Mouse (Mus musculus): Measurements from ENCODE around the gene Cpd. TPM values are rescaled to one million over a fixed set of nuclear protein-coding genes. Genes with fewer than 3 reads are reported as not detected.
"Not testable (repeated sequence)": the region's sequence is repeated elsewhere in the genome, so short reads cannot be mapped to it uniquely, and the experiment has no call there.

Gene Cpd
- total RNA-seq, 2 experiments from 2014 or later, result 70.3 to 75.0 TPM

DNA sequence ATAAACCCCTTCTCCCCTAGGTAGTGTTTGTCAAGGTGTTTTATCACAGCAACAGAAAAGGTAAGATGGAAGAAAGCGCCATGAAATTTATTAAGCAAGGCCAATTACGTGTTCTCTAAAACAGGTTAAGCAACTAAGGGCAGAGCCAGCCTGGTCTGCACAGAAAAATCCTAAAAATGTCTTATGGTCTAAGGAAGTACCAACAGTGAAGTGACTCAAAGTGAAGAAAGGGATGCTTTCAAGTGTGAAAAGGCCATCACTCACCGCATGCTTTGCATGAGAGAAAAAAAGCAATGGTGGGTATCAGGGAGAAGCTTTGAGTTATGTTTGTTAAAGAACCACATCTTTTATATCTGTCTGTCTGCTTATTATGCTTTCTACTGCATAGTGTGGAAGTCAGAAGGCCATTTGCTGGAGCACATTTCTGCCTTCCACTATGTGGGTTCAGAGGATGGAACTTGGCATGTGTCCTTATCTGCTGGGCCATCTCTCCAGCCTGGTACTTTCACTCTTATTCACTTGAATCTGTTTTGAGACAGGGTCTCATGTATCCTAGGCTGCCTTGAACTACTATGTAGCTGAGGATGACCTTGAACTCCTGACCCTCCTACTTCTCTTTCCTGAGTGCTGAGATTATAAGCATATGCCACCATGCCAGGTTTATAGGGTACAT is 39.7 kb downstream of the Cpd start:
- intact Hi-C loops (cut with DNase I), result no loop called here
- no peak for DNase-seq (ENCODE audit: extremely low spot score in 1 of 2, low spot score in 2 of 2)

DNA sequence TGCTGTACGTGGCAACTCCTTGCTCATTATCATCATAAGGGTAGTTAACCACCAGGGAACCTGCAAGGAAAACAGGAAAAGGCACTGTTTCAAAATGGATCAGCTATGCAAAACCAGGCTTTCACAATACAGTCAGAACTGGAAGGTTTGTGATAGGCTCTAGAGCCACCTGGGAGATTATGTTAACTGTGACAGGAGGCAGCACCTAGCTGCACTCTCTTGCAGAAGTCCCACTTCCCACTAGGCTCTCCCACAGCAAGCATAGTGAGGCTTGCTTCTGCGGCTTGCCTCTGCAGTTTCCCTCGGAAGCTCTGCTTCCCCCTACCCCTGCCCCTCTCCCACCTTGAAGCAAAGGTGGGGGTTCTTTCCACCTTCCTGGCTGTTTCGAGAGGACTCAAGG is 40.8 kb downstream of the Cpd start:
- no peak for DNase-seq (ENCODE audit: extremely low spot score in 1 of 2, low spot score in 2 of 2)
- intact Hi-C loops (cut with DNase I), result no loop called here

DNA sequence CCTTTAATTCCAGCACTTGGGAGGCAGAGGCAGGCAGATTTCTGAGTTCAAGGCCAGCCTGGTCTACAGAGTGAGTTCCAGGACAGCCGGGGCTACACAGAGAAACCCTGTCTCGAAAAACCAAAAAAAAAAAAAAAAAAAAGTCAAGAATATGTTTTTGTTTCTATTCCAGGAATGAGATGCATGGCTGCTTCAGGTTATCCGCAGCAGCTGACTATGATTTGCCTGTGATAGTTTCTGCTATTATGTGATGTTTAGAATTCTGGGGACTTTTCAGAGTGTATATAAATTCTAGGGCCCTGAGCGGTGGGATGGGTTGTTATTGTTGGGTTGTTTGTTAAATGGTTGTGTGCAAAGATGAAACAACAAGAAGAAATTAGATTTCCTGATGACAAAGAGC is 41.7 kb downstream of the Cpd start:
- intact Hi-C loops (cut with DNase I); DNase-seq (ENCODE audit: extremely low spot score in 1 of 2, low spot score in 2 of 2): not testable (repeated sequence)

DNA sequence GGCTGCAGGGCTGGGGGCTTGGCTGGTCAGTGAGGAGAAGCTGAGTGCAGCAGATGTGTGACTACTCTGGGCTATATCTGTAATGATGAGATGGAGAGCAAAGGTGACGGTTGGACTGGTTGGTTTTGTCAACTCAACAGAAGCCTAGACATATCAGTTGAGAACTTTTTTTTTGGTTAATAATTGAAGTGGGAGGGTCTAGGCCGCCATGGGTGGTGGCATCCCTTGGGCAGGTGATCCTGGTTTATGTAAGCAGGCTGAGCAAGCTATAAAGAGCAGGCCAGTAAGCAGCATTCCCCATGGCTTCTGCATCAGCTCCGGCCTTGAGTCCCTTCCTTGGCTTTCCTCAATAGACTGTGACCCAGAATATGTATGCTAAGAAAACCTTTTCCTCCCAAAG is 43.6 kb downstream of the Cpd start:
- intact Hi-C loops (cut with DNase I), result no loop called here
- no peak for DNase-seq (ENCODE audit: extremely low spot score in 1 of 2, low spot score in 2 of 2)

DNA sequence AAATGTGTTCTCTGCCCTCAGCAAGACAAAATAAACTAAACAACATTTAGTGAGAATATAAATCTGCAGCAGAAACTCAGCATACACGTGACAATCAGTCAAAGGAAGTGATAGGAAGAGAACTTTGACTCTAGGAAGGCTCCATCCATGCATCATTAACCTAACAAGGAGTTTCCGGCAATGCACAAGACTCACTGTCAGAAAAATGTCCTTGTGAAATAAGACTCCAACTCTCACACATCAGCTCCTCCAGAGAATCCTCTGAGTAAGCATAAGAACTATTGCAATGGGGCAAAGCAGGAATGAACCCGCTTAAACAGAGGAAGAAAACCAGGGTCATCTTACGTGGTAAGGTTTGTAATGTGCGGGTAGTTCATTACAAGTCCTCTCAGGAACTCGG is 49.6 kb downstream of the Cpd start:
- no peak for DNase-seq (ENCODE audit: extremely low spot score in 1 of 2, low spot score in 2 of 2)
- intact Hi-C loops (cut with DNase I), result no loop called here

DNA sequence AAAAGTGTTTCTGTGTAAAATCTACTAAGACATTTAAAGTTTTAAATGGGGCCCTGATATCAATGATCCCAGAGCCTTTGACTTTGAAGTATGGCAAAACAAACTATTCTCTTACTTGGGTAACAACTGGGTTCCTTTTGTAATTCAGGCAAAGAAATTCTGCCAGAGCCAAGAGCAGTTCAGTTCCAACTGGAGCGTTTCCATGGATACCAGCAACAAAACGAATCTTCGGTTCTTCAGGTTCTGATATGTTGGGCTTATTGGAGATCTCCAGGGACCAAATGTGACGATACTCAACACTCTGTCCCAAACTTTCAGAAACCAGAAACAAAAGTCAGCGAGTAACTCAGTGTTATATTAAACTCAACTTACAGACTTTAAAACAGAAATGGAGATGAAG is 51.5 kb downstream of the Cpd start:
- intact Hi-C loops (cut with DNase I), result no loop called here
- no peak for DNase-seq (ENCODE audit: extremely low spot score in 1 of 2, low spot score in 2 of 2)

DNA sequence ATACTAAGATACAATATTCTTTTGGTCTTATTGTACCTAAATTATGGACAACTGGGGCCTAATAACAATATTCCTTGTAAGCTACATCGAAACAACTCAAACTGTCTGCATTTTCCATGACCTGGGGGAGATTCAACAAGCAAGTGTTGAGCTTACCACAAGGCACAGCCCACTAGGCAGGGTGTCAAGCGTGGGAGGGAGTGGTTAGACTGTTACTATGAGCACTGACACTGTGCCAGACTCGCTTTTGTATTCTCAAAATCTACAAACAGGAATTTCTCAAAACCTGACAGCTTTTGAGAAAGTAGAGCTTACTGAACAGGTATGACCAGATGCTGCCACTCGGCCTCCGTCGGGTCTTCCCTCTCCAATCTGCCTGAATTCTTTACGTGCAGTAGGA is 55.5 kb downstream of the Cpd start:
- DNase-seq (ENCODE audit: extremely low spot score in 1 of 2, low spot score in 2 of 2), result no peak
- intact Hi-C loops (cut with DNase I), result no loop called here

DNA sequence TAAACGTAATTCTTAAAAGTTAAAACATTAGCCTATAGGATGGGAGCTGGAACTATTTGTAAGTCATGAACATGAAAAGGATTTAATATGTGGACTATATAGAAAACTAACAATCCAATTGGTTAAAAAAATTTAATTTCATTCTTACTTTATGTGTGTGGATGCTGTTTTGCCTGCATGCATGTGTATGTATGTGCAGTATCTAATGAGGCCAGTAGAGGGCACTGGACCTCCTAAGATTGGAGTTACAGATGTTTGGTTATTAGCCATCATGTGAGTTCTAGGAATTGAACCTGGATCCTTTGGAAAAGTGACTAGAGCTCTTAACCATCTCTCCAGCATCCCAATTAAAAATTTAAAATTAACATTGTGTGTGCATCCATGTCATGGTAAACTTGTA is 57.6 kb downstream of the Cpd start:
- intact Hi-C loops (cut with DNase I), result loop anchor here (5.0 kb wide), 2 partner anchors 103 to 158 kb away; no protein-coding TSS in a partner anchor
- DNase-seq (ENCODE audit: extremely low spot score in 1 of 2, low spot score in 2 of 2), result peak; percentile 24 to 37

DNA sequence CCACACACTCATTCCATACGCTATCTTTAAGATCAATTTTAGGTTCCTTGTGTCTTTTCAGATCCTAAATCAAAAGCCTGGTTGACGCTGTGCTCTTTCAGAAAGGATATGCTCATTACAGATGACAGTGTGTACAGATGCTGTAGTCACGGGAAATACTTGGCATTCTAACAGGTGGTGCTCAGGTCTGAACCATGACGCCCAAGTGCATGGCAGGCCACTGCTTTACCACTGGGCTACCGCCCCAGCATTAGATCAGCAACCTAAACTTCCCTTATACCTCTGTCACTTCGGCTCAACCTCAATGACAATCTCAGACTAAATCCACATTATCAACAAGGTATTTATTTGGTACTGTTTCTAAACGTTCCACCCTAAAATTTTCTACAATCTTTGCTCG is 71.3 kb downstream of the Cpd start:
- intact Hi-C loops (cut with DNase I), result no loop called here
- no peak for DNase-seq (ENCODE audit: extremely low spot score in 1 of 2, low spot score in 2 of 2)

DNA sequence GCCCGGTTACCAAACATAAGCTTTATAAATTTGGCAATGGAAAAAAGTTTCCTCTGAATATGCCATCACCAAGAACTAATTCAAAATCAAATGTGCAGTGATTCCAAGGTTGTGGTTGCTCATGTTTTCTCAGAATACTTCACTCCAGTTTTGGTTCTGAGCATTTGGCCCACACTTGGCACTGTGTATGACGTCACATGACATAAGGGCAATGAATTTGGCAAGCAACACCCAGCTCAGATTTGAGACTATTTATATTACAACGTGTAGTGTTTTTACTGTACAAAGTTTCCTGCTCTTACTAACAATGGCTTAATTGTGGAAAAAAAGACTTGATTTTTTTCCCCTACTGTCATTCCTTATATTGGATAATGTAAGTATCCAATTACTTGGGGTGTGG is 73.0 kb downstream of the Cpd start:
- intact Hi-C loops (cut with DNase I), result no loop called here
- DNase-seq (ENCODE audit: extremely low spot score in 1 of 2, low spot score in 2 of 2), result no peak

DNA sequence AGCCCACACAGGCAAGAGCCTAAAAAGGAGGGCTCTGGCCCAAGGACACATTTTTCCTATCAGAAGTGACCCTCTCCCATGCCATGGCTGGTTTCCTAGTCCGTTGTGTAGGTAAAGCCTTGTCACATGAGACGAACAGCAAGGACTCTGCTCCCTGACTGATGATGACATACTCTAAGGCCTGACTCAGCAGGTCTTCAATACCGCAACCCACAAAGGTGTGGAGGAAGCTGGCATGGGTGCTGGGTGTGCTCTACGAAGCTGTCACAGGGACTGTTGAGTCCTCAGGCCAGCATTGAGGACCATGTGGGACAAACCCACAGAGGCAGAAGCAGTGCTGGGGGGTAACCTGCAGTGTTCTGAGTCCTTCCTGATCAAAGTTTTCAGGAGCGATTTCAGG is 76.3 kb downstream of the Cpd start:
- no peak for DNase-seq (ENCODE audit: extremely low spot score in 1 of 2, low spot score in 2 of 2)
- intact Hi-C loops (cut with DNase I), result no loop called here

DNA sequence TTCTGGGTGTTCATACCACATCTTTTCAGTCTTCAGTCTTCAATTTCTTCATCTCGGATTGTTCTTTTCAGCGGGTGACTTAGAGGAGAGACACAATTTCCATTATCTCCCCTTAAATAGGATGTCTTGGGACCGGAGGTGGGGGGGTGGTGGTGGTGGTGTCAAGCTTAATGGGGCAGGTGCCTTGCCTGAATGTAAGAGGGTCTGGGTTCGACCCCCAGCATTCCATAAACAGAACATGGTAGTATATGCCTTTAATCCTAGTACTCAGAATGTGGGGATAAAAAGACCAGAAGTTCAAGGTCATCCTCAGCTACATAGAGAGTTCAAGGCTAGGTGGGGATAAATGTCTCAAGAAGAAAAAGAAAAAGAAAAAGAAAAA is 83.1 kb downstream of the Cpd start:
- intact Hi-C loops (cut with DNase I), result loop anchor here (2.0 to 5.0 kb wide), 2 partner anchors 86 to 109 kb away; partner anchors contain the start of gene Trarg1

DNA sequence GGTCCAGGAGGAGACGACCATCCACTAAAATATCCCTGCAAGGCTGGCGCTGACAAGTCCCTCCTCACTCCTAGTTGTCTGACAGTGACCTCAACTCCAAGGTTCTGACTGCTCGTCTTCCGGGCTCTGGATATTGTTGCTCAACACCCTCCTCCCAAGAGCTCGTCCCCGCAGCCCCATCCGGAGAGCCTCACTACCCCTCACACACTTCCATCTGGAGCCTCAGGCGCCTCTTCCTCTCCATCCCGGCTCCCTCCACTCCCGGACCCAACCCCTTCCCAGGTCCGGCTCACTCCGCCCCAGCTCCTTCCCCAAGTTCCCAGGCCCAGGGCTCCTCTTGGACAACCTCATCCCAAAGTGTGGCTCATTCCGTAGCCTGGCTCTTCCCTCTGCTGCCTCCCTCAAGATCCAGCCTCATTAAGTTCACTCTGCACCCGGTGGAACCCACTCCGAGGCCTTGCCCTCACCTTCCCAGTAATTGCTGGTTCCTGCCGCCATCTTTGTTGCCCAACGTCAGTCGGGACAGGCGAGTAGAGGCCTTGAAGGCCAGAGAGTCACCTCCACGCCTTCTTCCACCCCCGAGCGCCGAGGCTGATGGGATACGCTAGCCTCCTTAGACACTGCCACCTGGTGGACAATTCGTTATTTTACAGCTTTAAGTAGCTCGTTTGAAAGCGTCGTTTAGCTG is 83.6 kb downstream of the Cpd start, which contains the start of gene Gosr1:
TSS of gene Gosr1 (minus strand) at position 527 of the 688 bp plus-strand sequence.
- peak; percentile 94 for DNase-seq (ENCODE audit: extremely low spot score in 1 of 2, low spot score in 2 of 2)
- intact Hi-C loops (cut with DNase I), result loop anchor here (2.0 to 5.0 kb wide), 2 partner anchors 86 to 108 kb away; partner anchors contain the start of gene Trarg1

More for the DNA sequence above, 83.1 kb downstream of the Cpd start:
- no peak for DNase-seq (ENCODE audit: extremely low spot score in 1 of 2, low spot score in 2 of 2)

DNA sequence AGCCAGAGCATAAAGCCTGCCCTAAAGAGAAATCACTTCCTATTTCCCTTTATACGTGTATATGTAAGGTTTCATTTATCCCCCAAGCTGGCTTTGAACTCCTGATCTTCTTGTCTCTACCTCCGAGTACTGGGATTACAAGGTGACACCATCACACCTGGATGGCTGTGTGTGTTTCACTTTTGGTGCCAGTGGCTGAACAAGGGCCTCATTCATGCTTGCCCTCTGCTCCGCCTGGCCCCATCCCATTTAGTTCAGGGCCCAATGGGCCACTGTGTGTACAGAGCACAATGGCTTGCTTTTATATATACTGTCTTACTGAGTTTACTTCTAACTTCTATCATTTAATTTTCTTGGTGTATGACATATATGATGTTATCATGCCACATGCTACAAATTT is 94.5 kb downstream of the Cpd start:
- DNase-seq (ENCODE audit: extremely low spot score in 1 of 2, low spot score in 2 of 2), result no peak
- intact Hi-C loops (cut with DNase I), result no loop called here

DNA sequence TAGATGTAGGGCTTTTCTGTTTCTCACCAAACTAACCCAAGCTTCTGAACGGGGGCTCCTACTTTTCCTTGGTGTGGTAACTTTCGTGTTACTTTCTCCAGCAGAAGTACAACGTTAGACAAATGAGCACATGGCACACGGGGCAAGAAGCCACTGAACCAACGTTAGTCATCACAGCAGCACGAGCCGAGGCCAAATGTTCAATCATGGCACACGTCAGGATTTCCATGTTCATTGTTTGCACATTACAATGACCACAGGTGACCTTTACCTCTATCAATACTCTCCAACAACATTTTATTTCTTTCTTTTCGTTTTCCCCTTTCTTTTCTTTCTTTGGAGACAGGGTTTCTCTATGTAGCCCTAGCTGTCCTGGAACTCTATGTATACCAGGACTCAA is 98.0 kb downstream of the Cpd start:
- intact Hi-C loops (cut with DNase I), result no loop called here
- DNase-seq (ENCODE audit: extremely low spot score in 1 of 2, low spot score in 2 of 2), result no peak

DNA sequence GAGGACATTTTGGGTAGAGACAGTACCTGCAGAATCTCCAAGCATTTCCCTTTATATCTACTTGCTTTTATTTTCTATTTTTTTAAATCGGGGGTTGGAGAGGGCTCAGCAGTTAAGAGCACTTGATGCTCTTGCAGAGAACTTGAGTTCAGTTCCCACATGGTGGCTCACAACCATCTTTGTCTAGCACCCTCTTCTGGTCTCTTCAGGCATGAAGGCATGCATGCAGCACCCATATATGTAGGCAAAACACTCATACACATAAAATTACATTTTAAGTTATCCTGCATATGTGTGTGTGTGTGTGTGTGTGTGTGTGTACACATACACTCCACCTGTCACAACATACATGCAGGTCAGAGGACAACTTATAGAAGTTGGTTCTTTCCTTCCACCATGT is 100.9 kb downstream of the Cpd start:
- no peak for DNase-seq (ENCODE audit: extremely low spot score in 1 of 2, low spot score in 2 of 2)
- intact Hi-C loops (cut with DNase I), result no loop called here

DNA sequence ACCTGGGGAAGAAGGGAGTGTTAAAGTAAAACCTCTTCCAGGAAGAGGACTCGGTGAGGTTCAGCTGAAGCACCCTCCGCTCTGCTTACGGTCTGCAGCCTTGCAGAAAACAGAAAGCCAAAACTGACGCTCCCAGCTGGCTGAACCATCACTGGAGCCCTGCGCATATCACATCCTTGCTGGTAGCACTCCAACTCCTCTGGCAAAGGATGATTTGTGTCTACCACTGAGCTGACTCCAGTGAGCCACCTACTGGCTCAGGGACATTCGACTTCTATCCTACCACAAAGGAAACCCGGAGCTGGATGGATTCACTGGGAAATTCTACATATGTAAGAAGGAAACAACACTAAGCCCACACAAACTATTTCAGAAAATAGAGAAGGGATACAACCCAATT is 102.3 kb downstream of the Cpd start:
- intact Hi-C loops (cut with DNase I), result loop anchor here (5.0 kb wide), 2 partner anchors 67 to 87 kb away; partner anchors contain the start of gene Trarg1
- peak; percentile 34 to 38 for DNase-seq (ENCODE audit: extremely low spot score in 1 of 2, low spot score in 2 of 2)

DNA sequence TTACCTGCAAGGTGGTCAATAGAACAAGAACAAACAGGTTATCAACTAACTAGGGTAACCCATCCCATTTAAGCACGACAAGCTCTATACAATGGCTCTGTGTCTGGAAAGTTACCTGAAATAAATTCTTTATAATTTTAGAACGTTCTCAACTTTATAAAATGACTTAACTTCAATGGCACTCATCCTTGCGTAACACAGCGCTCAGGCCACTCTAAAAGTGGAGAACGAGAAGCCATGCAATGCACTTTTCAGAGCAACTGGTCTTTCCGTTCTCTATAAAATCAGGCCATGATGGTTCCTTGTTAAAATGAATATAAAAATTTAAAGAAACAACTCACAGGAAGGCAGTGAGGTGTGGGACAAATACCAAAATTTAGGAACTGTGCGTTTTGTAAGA is 104.3 kb downstream of the Cpd start:
- intact Hi-C loops (cut with DNase I), result loop anchor here (5.0 kb wide), 2 partner anchors 65 to 85 kb away; partner anchors contain the start of gene Trarg1
- no peak for DNase-seq (ENCODE audit: extremely low spot score in 1 of 2, low spot score in 2 of 2)

DNA sequence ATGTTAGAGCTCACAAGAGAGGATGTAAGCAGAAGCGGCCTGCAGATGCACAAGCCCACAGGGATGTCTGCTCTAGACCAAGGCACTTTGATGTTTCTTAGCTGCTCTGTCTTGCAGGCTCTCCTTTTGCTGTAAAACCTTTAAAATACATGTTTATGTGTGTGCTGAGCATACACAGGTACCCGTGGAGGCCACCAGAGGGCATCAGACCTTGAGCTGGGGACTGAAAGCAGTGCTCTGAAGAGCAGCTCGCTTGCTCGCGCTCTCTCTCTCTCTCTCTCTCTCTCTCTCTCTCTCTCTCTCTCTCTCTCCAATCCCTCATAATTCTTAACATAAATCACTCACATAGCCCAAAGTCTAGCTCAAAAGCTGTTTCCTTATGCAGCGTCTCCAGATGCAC is 107.7 kb downstream of the Cpd start:
- intact Hi-C loops (cut with DNase I), result no loop called here
- DNase-seq (ENCODE audit: extremely low spot score in 1 of 2, low spot score in 2 of 2), result peak in 1 of 2 experiments; percentile 39

DNA sequence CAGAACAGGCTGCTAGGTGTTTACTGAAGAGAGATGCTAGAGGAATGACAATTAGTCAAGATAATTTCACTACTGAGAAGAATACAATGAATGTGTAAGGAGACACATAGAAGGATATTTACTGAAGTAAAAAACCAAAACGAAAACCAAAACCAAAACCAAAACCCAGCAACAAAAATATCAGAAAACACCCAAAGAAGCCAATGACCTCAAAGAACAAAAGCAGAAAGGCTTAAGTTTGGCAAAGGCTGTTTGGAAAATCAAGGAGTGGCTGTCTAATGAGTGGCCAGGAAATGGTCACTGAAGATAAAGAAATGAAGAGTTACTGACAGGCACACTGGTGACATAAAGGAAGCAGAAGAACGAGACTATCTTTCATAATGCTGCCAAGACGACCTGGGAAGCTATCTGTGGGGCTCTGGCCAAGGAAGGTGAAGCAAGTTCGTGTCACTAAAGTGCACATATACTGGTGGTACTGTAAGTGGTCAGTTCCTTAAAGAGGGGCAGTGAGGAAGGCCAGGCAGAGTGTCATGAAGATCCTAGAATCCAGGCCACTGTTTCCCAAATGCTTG is 111.0 kb downstream of the Cpd start:
- no peak for DNase-seq (ENCODE audit: extremely low spot score in 1 of 2, low spot score in 2 of 2)
- intact Hi-C loops (cut with DNase I), result no loop called here
